Mouse (Mus musculus): ENCODE results near the gene Hhat.

- TF ChIP-seq CTCF (IDR thresholded peaks at IDR 0.05; ENCODE audit: low read depth) = no peak
- TF ChIP-seq EP300 (IDR thresholded peaks at IDR 0.05; ENCODE audit: low read depth) = no peak
These were observed 250.1 kb downstream of the Hhat start for GRCm38 (mm10) chr1:192520836-192521435.

Measured in heart, postnatal 0 days (tissue).